Mouse (Mus musculus) myocyte (in vitro differentiated cells): ENCODE measurements around the gene Pawr. TPM values are rescaled to one million over a fixed set of nuclear protein-coding genes. Genes with fewer than 3 reads are reported as not detected.

Source experiments
- H3K27me3 ChIP-seq: one replicate; pipeline ENCODE4 v1.6.1; 2011; ENCODE audit not compliant: control insufficient read depth, insufficient read depth, insufficient read length
- H3K36me3 ChIP-seq: one replicate; pipeline ENCODE4 v1.6.1; 2011; ENCODE audit not compliant: control insufficient read depth, insufficient read depth
- H3K4me2 ChIP-seq: one replicate; pipeline ENCODE4 v1.6.1; 2011; ENCODE audit warnings: low read depth, control low read depth
- H3K4me3 ChIP-seq: one replicate; pipeline ENCODE4 v1.5.1; 2011; ENCODE audit warnings: mild to moderate bottlenecking, control low read depth, moderate library complexity
- H3K79me2 ChIP-seq: one replicate; pipeline ENCODE4 v1.6.1; 2011; ENCODE audit not compliant: control insufficient read depth, insufficient read depth
- H3ac ChIP-seq: one replicate; pipeline ENCODE4 v1.6.1; 2011; ENCODE audit not compliant: control insufficient read depth, insufficient read length
- CEBPB ChIP-seq: IDR thresholded peaks from 2 replicates; pipeline ENCODE4 v1.6.1; 2011; ENCODE audit warnings: mild to moderate bottlenecking, moderate library complexity; ENCODE audit not compliant: poor library complexity, insufficient read depth, severe bottlenecking
- E2F4 ChIP-seq: IDR thresholded peaks from one replicate; pipeline ENCODE4 v1.6.1; 2011; ENCODE audit warnings: mild to moderate bottlenecking, control low read depth, moderate library complexity; ENCODE audit not compliant: insufficient read depth
- MAX ChIP-seq: IDR thresholded peaks from one replicate; pipeline ENCODE4 v1.6.1; 2011; ENCODE audit warnings: low read depth, mild to moderate bottlenecking, control low read depth
- MYOD1 ChIP-seq, 3 experiments: IDR thresholded peaks; one replicate each; pipeline ENCODE4 v1.6.1; 2011; ENCODE audit warnings: control low read depth in 2 of 3, low read depth in 2 of 3, mild to moderate bottlenecking in 2 of 3, moderate library complexity in 1 of 3; ENCODE audit not compliant: insufficient read length in 2 of 3, control insufficient read depth in 1 of 3
- MYOG ChIP-seq, 3 experiments: IDR thresholded peaks; one replicate each; pipeline ENCODE4 v1.6.1; 2011; ENCODE audit warnings: control low read depth in 2 of 3, low read depth in 2 of 3, mild to moderate bottlenecking in 2 of 3; ENCODE audit not compliant: insufficient read length in 2 of 3, control insufficient read depth in 1 of 3, insufficient read depth in 1 of 3
- POLR2A ChIP-seq: IDR thresholded peaks from one replicate; pipeline ENCODE4 v1.6.1; 2011; ENCODE audit warnings: low read depth, mild to moderate bottlenecking, control low read depth, moderate library complexity; ENCODE audit not compliant: insufficient read length
- POLR2AphosphoS2 ChIP-seq: IDR thresholded peaks from one replicate; pipeline ENCODE4 v1.6.1; 2011; ENCODE audit warnings: low read depth, control low read depth; ENCODE audit not compliant: insufficient read length
- REST ChIP-seq: IDR thresholded peaks from one replicate; pipeline ENCODE4 v1.6.1; 2011; ENCODE audit warnings: mild to moderate bottlenecking, control low read depth, moderate library complexity; ENCODE audit not compliant: insufficient read depth, insufficient read length
- SRF ChIP-seq: IDR thresholded peaks from one replicate; pipeline ENCODE4 v1.6.1; 2011; ENCODE audit warnings: low read depth; ENCODE audit not compliant: control insufficient read depth, insufficient read length
- TCF12 ChIP-seq: IDR thresholded peaks from one replicate; pipeline ENCODE4 v1.6.1; 2011; ENCODE audit warnings: mild to moderate bottlenecking, control low read depth; ENCODE audit not compliant: poor library complexity, insufficient read depth, severe bottlenecking
- TCF3 ChIP-seq: IDR thresholded peaks from one replicate; pipeline ENCODE4 v1.6.1; 2011; ENCODE audit warnings: low read depth, control low read depth; ENCODE audit not compliant: insufficient read length
- USF1 ChIP-seq: IDR thresholded peaks from one replicate; pipeline ENCODE4 v1.6.1; 2011; ENCODE audit warnings: low read depth, mild to moderate bottlenecking, control low read depth, moderate library complexity
- polyA plus RNA-seq: library from polyadenylated mRNA; unstranded; fragments of >200 nt; fragmentation: generic; extraction: Trizol; gene quantifications from one replicate; pipeline ENCODE4 v1.2.1, GENCODE M21; 2012; ENCODE audit warnings: missing spikeins

The Pawr gene
- polyA plus RNA-seq, 1 experiment, result 2.9 TPM

GRCm38 (mm10) chr10:108455883-108456282 is 124.0 kb downstream of the Pawr start:
- Histone ChIP-seq H3K4me3 (no peak overlapping the region), H3K27me3 (no peaks in the 10 kb centered on the region), H3K4me2 (no peak overlapping the region), H3K79me2 (no peaks in the 10 kb centered on the region), H3K36me3 (no peaks in the 10 kb centered on the region), H3ac (no peak overlapping the region)
- no peak for TF ChIP-seq POLR2A
- TF ChIP-seq MYOD1 (IDR thresholded peaks at IDR 0.05; ENCODE audit: control insufficient read depth in 1 of 3, insufficient read length in 2 of 3, low read depth in 2 of 3), result no peak
- TF ChIP-seq TCF12, result no peak
- no peak for TF ChIP-seq USF1
- no peak for TF ChIP-seq MYOG (IDR thresholded peaks at IDR 0.05; ENCODE audit: control insufficient read depth in 1 of 3, insufficient read depth in 1 of 3, insufficient read length in 2 of 3, low read depth in 2 of 3)
- no peak for TF ChIP-seq MAX
- TF ChIP-seq POLR2AphosphoS2, result no peak
- TF ChIP-seq REST, result no peak
- TF ChIP-seq CEBPB, result no peak
- TF ChIP-seq TCF3, result no peak
- no peak for TF ChIP-seq E2F4
- no peak for TF ChIP-seq SRF

- Histone ChIP-seq H3K4me2 (no peak overlapping the region), H3K79me2 (no peaks in the 10 kb centered on the region), H3K27me3 (no peaks in the 10 kb centered on the region), H3K4me3 (no peak overlapping the region), H3K36me3 (no peaks in the 10 kb centered on the region), H3ac (no peak overlapping the region)
- TF ChIP-seq TCF12 (no peak), POLR2A (no peak), MYOD1 (IDR thresholded peaks at IDR 0.05; ENCODE audit: control insufficient read depth in 1 of 3, insufficient read length in 2 of 3, low read depth in 2 of 3) (no peak)
These were observed 125.1 kb downstream of the Pawr start for GRCm38 (mm10) chr10:108457054-108457453.

- Histone ChIP-seq H3K27me3 (no peaks in the 10 kb centered on the region), H3ac (no peak overlapping the region), H3K4me3 (no peak overlapping the region), H3K36me3 (no peaks in the 10 kb centered on the region), H3K4me2 (no peak overlapping the region), H3K79me2 (no peaks in the 10 kb centered on the region)
- TF ChIP-seq CEBPB (no peak), POLR2A (no peak), POLR2AphosphoS2 (no peak), MYOD1 (IDR thresholded peaks at IDR 0.05; ENCODE audit: control insufficient read depth in 1 of 3, insufficient read length in 2 of 3, low read depth in 2 of 3) (no peak), TCF3 (no peak), REST (no peak), MYOG (IDR thresholded peaks at IDR 0.05; ENCODE audit: control insufficient read depth in 1 of 3, insufficient read depth in 1 of 3, insufficient read length in 2 of 3, low read depth in 2 of 3) (no peak), MAX (no peak), SRF (no peak), USF1 (no peak), TCF12 (no peak), E2F4 (no peak)
These were observed 129.9 kb downstream of the Pawr start for GRCm38 (mm10) chr10:108461862-108462261.

Other genes starting within 250 kb of the Pawr start
- 18.5 TPM for gene Ppp1r12a, start 169.9 kb upstream of the Pawr start, polyA plus RNA-seq